Mouse (Mus musculus) kidney, adult 2 months (tissue): ENCODE results near the gene Slc38a2.

Experiments
- CTCF ChIP-seq: fragments of 200-500 bp; conservative IDR thresholded peaks from 2 replicates; pipeline ENCODE4 v1.5.1; 2011; ENCODE audit warnings: low read depth, mild to moderate bottlenecking, control low read depth, low read length, moderate library complexity, mixed read lengths; ENCODE audit not compliant: insufficient read depth, insufficient read length
- POLR2A ChIP-seq: fragments of 200-500 bp; IDR thresholded peaks from one replicate; pipeline ENCODE4 v1.6.1; 2011; ENCODE audit warnings: low read depth, low read length, control low read depth

DNA sequence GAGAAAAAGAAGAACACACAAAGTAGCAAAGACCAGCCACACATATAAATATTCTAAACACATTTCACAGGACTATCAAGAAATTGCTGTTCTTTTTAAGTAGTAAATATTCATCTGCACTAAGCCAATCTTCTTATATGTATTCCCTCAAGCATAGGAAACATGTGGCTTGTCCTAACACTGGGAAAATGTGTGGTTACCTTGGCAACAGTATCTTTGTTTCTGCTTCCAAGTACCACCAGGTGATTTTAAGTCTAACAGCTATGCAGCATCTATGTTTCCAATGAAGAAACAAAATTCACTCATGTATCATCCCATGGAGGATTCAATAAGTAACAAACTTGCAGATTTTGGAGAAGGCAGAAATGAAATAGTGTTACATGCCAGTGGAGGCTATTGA, 25.0 kb upstream of the Slc38a2 start:
- TF ChIP-seq CTCF (no peak), POLR2A (no peak)
